22 mouse cellular contexts compared by ENCODE assay signal in genomic region chrX:101737201-101737600, GRCm38 (mm10). TPM values are rescaled to one million over a fixed set of nuclear protein-coding genes. Genes with fewer than 3 reads are reported as not detected.
"Had no signal": no experiment of that assay in that cellular context is flagged by ENCODE, and none has a peak within 500 bp of the region (broad histone marks: within the 10 kb centered on the region; RNA-seq: fewer than 3 reads in every experiment).

No protein-coding gene starts in this region.

- H3K9ac ChIP-seq: liver, embryonic 15.5 days; midbrain, embryonic 12.5 days had no signal

- ATAC-seq: lung, postnatal 0 days; midbrain, embryonic 16.5 days had no signal

- H3K27ac ChIP-seq: left cerebral cortex, adult 2 months; limb, embryonic 10.5 days; liver, embryonic 15.5 days; midbrain, embryonic 12.5 days had no signal

- H3K4me3 ChIP-seq: left cerebral cortex, adult 2 months; limb, embryonic 10.5 days; liver, embryonic 15.5 days; megakaryocyte, embryonic 14.5 days; midbrain, embryonic 12.5 days had no signal

- H3K9me3 ChIP-seq: limb, embryonic 10.5 days; liver, embryonic 15.5 days; megakaryocyte, embryonic 14.5 days; midbrain, embryonic 12.5 days had no signal

- H3K4me1 ChIP-seq: liver, embryonic 15.5 days had no signal

- H3K4me2 ChIP-seq: liver, embryonic 11.5 days; liver, embryonic 15.5 days; midbrain, embryonic 12.5 days had no signal

- H3K36me3 ChIP-seq: limb, embryonic 10.5 days; liver, embryonic 15.5 days; midbrain, embryonic 12.5 days had no signal

- DNase-seq: kidney, adult 11 months; kidney, adult 9 months; kidney, postnatal 10 days; lung, adult 2 months; lung, postnatal 4 days; right cerebral cortex, postnatal 14 days; thymus, adult 18-20 months; thymus, postnatal 14 days had no signal

RNA-seq across cellular contexts. Expression of gene Cxcr3, which starts 3.1 kb away (rescaled TPM):
- total RNA-seq: layer of hippocampus, postnatal 14 days; left cerebral cortex, adult 2 months; left cerebral cortex, postnatal 14 days had no signal
- polyA plus RNA-seq: neural tube, embryonic 14.5 days had no signal

RNA-seq across cellular contexts. Expression of gene Gm4779, which starts 57.0 kb away (rescaled TPM):
- total RNA-seq: layer of hippocampus, postnatal 14 days; left cerebral cortex, postnatal 14 days had no signal
- polyA plus RNA-seq: large intestine, adult 2 months; lung, adult 2 months; lung, postnatal 0 days; midbrain, embryonic 16.5 days; neural tube, embryonic 14.5 days; stomach, embryonic 14.5 days had no signal

RNA-seq across cellular contexts. Expression of gene 8030474K03Rik, which starts 57.3 kb away (rescaled TPM):
- total RNA-seq: layer of hippocampus, adult 8-10 months; layer of hippocampus, postnatal 14 days; left cerebral cortex, adult 2 months; left cerebral cortex, postnatal 14 days had no signal
- polyA plus RNA-seq: large intestine, adult 2 months; lung, adult 2 months; lung, postnatal 0 days; midbrain, embryonic 16.5 days; neural tube, embryonic 14.5 days; stomach, embryonic 14.5 days had no signal
